Mouse (Mus musculus): ENCODE data around the gene Isg20.

Isg20 gene

GRCm38 (mm10) chr7:78953886-78954572, 40.8 kb downstream of the Isg20 start:
- DNase-seq (ENCODE audit: extremely low read depth, insufficient read length, low spot score): no peak

- DNase-seq (ENCODE audit: extremely low read depth, insufficient read length, low spot score): no peak
Observed at GRCm38 (mm10) chr7:78954619-78955018, 41.4 kb downstream of the Isg20 start.

GRCm38 (mm10) chr7:78955086-78955485, 41.9 kb downstream of the Isg20 start:
- DNase-seq (ENCODE audit: extremely low read depth, insufficient read length, low spot score): no peak

- no peak for DNase-seq (ENCODE audit: extremely low read depth, insufficient read length, low spot score)
Observed at GRCm38 (mm10) chr7:78958499-78959073, 45.4 kb downstream of the Isg20 start.

- DNase-seq (ENCODE audit: extremely low read depth, insufficient read length, low spot score): no peak
Observed at GRCm38 (mm10) chr7:78963891-78964290, 50.7 kb downstream of the Isg20 start.

All from 3134 (cell line).